Mouse (Mus musculus) ES-E14 (cell line): ENCODE results near the gene Ltbp1.

Source experiments
- HCFC1 ChIP-seq: IDR thresholded peaks from 2 replicates; pipeline ENCODE4 v1.6.1; 2012; ENCODE audit warnings: low read length, inconsistent platforms, borderline replicate concordance; ENCODE audit not compliant: insufficient read depth
- MAFK ChIP-seq: IDR thresholded peaks from 2 replicates; pipeline ENCODE4 v1.6.1; 2014; ENCODE audit warnings: mild to moderate bottlenecking, low read depth, low read length, inconsistent platforms; ENCODE audit not compliant: insufficient read depth
- ZC3H11A ChIP-seq: IDR thresholded peaks from 2 replicates; pipeline ENCODE4 v1.6.1; 2012; ENCODE audit warnings: low read depth, mild to moderate bottlenecking, inconsistent platforms, low read length, borderline replicate concordance
- ZNF384 ChIP-seq: IDR thresholded peaks from 2 replicates; pipeline ENCODE4 v1.6.1; 2012; ENCODE audit warnings: low read depth, low read length, inconsistent platforms

GRCm38 (mm10) chr17:75036881-75037280 lies 31.5 kb downstream of the Ltbp1 start:
- no peak for TF ChIP-seq ZNF384
- TF ChIP-seq MAFK = no peak
- no peak for TF ChIP-seq HCFC1
- no peak for TF ChIP-seq ZC3H11A
